Mouse (Mus musculus) adipocyte (in vitro differentiated cells): ENCODE data around the gene St3gal2.
"Not testable (repeated sequence)": the region's sequence is repeated elsewhere in the genome, so short reads cannot be mapped to it uniquely, and the experiment has no call there.

ENCODE experiments used
- DNase-seq: peaks from one replicate; pipeline ENCODE4 v3.0.0-alpha.2; 2016; ENCODE audit warnings: low spot score

The St3gal2 gene

DNA sequence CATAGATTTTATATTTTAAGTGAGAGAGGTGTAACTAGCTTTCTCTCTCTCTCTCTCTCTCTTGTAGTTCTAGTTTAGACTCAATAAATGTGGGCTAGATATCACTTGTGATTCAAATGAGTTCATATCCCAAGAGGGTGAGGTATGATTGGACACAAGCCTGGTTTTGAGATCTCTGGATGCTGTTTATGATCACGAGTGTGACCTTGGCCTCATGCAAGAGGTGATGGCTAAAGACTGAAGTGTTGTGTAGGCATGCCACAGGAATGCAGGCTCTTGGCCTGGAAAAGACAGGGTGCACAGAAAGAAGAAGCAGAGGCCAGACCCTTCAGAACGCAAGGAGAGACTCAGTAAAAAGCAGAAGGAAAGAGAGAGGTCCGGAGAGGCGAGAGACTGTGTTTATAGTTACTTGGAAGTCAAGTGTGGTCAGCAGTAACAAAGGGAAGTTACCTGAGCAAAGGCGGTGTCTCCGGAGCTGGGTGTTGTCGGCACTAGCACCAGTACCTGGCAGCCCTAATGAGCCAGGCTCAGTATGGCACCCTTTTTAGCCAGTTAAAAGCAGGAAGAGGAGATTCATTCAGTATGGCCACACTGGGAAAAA lies 24.7 kb downstream of the St3gal2 start:
- peak; percentile 42 for DNase-seq

DNA sequence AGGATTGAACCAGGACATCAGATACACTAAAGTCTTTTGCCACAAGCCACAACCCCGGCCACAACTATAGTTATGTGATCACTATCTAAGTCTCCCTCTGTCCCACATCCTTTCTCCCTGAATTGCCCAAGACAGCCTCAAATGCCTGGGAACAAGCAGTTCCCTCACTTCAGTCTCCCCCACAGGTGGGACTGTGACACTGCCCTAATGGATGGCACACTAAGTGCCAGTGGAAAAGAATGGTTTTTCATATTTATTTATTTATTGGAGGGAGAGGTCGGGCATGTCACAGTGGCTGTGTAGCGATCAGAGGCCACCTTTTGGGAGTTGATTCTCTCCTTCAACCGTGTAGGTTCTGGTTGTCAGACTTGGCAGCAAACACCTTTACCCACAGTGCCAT lies 26.0 kb downstream of the St3gal2 start:
- DNase-seq, result peak; percentile 56

DNA sequence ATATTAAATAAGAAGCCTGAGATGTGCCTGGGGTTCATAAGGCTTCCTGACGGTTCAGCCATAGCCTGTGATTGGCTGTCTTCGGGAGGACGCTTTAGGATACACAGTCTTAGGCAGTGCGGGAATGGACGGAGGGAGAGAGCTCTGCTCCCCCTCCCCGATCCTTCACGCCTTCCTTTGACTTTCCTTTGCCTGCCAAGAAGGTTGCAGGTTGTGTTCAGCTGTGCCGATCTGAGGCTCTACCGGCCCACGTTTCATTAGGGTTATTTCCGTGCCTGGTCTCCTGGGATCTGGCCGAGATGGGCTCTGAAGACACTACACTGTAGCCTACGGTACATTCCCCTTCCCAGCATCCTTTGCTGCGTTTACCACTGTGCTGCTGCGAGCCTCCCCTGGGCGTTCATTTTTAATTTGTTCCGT lies 30.4 kb downstream of the St3gal2 start:
- no peak for DNase-seq

DNA sequence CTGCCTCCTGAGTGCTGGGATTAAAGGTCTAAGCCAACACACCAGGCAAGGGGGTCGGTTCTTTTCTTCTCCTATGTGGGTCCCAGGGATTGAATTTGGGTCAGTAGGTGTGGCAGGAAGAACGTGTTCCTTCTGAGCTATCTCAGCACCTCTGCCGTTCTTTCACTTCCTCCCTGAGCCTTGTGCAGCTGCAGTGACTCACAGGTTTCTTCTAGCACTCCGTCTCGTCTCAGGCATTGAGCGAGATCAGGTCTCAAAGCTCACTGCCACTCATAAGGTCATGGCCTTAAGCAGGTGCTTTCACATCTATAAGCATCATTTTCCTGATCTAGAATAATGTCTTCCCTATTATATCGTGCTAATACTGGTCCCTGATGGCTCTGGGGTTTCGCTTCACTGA lies 35.1 kb downstream of the St3gal2 start:
- DNase-seq, result no peak

DNA sequence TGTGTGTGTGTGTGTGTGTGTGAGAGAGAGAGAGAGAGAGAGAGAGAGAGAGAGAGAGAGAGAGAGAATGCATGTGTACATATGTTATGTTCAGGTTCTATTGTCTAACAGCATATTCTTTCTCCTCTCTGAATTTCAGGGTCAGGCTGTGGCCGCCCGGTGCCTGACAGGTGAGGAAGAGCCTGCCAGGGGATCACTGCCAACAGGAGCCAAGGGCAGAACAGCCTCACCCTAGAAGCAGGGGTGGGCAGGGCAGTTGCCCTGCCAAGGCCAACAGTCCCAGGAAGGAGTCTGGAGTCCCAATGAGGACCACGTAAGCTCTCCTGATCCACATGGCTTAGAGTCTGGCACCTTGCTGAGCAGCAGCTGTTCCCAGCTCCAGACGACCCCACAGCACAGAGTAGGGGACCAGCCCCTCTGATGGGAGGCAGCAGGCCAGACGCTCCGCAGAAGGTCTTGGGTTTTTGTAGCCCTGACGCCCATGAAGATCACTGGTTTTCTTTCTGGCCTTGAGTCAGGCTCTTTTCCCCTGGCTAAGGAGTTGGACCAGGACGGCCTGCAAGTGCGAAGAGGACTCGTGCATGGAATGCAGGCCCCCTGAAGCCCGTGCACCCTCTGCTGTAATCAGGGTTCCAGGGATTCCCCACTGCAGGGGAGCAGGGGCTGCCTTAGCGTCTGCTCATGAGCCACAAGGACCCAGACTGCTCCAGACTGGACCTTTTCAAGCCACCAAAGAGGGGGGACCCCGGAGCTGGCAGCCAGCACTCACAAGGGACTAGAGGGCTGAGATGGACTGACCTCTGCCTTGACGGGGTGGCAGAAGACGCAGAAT lies 37.1 kb downstream of the St3gal2 start:
- DNase-seq, result no peak

DNA sequence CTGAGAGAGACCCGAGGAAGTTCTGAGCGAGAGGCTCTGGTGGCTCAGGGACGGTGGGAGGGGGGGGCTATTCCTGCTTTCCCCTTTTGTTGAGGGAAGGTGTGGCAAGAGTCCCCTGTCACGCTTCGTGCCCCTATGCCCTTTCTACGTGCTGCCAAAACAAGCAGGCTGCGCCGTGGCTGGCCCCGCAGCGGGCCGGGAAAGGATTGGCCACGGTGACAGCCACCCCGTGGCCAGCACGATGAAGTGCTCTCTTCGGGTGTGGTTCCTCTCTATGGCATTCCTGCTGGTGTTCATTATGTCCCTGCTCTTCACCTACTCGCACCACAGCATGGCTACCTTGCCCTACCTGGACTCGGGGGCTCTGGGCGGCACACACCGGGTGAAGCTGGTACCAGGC lies 37.7 kb downstream of the St3gal2 start:
- no peak for DNase-seq

DNA sequence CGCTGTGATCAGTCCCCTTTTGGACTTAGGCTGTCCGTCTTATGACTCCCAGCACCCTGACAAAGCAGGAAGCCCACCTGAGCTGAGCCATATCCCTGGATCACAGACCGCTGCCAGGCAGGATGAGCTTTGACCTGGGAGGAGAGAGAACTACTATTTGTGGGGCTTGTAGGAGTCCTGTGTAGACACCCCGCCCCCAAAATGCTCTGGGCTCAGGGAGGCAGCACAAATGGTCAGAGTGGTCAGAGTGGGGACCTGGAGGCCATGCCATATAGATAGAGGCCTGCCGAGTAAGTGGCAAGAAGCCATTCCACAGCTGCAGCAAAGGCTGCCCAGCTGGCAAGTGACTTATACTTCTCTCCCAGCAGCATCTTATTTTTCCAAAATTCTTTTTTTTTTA lies 38.4 kb downstream of the St3gal2 start:
- no peak for DNase-seq

DNA sequence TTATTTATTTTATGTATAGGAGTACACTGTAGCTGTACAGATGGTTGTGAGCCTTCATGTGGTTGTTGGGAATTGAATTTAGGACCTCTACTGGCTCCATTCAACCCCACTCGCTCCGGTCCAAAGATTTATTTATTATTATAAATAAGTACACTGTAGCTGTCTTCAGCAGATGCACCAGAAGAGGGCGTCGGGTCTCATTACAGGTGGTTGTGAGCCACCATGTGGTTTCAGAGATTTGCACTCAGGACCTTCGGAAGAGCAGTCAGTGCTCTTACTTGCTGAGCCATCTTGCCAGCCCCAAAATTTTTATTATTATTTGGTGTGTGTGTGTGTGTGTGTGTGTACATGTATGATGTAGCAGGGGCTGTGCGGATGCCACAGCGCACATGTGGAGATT lies 38.8 kb downstream of the St3gal2 start:
- DNase-seq, result not testable (repeated sequence)

DNA sequence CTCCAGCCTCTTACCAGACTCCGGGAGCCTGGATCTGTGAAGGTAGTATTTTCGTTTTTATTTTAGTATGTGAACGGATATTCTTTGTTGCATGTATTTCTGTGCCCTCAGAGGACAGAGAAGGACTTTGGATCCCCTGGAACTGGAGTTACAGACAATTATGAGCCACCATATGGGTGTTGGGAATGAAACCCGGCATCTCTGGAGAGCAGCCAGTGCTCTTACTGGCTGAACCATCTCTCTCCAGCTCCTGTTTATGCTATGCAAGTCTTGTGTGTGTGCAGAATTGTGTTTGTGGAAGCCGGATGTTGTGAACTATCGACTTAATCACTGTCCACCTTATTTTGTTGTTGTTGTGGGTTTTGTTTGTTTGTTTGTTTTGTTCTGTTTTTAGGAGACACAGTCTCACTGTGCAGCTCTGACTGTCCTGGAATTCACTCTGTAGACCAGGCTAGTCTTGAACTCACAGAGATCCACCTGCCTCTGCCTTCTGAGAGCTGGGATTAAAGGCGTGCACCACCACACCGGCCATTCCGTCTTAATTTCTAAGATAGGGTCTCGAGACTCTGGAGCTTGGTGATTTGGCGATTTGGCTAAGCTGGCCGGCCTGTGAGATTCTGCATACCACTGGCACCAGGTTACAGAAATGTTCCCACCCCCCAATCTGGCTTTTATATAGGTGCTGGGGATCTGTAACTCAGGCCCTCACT lies 39.5 kb downstream of the St3gal2 start:
- no peak for DNase-seq

DNA sequence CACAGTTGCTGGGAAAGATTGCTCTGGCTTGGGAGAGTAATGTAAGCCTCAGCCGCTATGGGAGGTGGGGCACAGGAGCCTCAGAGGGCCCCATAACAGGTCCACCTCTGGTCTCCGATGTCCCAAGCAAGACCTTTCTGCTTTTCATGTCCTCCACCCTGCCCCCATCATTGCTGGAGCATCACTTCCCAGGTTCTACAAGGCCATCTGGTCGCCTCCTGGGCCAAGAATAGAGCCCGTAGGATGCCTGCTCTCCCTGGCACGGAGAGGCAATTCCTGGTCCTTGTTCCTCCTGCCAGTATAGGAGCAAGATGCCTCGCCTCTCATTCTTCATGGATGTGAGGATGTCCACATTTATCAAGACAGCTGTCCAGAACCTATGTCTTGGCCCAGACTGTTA lies 40.2 kb downstream of the St3gal2 start:
- no peak for DNase-seq

DNA sequence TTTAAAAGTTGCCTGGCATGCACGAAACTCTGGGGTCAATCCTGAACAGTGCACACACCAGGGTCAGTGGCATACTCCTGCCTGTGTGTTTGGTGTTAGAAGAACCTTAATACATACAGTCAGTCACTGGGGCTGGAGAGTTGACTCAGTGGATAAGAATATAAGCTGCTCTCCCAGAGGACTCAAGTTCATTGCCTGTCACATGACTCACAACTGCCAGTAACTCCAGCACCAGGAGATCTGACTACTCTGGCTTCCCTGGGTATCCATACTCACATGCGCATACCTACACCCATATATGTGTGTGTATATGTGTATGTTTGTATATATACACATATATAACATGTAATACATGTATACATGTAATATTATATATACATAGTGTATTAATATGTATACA lies 43.3 kb downstream of the St3gal2 start:
- DNase-seq, result no peak

DNA sequence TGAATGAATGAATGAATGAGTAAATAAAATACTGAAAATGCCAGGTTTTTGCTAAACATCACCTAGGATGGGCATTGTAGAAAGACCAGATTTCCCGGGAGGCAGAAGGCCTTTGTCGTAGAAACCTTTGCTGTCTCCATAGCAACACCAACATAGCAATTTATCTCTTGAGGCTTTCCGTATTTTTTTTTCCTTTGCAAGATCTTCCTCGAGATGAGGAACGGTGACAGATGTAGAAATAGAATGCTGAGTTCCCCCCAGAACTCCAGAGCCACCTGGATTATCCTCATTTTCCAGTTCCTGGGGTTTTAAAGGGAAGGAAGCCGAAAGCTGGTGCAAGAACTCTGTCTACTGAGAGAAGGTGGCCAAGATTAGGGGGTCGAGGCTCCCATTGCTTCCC lies 44.9 kb downstream of the St3gal2 start:
- DNase-seq, result no peak

DNA sequence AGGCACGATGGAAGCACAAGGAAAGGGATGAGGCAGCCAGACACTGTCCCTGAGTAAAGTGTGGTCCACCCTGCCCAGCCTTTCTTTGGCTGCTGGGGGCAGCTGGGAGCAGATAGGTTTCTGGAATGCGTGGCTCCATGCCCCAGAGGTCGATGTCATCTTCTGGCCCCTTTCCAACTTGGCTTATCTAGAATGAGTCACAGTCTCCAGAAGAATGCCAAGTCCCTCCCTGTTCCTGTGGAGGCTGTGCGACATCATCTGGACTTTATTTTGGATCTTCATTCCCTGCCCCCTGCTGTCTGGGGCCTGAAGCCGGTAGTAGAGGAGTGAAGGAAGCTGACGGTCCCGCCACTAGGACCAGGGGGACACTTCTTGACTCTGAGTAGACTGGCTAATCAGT lies 45.9 kb downstream of the St3gal2 start:
- peak; percentile 93 for DNase-seq

DNA sequence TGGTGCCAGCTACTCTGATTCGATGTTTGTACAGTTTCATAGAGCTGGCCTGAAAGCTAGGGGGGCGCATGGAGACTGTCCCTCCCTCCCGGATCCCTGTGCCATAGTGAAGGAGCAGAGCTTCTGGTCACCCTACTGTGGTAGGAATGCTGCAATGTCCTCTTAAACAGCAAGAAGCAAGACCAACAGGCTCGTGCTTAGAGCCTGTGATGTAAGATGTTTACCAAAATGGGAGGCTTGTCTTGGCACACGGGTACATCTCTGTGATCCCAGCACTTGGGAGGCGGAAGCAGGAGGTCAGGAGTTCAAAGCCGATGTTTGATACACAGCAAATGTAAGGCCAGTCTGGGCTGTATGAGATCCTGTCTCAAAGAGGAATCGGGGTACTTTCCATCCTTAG lies 46.9 kb downstream of the St3gal2 start:
- peak; percentile 58 for DNase-seq

DNA sequence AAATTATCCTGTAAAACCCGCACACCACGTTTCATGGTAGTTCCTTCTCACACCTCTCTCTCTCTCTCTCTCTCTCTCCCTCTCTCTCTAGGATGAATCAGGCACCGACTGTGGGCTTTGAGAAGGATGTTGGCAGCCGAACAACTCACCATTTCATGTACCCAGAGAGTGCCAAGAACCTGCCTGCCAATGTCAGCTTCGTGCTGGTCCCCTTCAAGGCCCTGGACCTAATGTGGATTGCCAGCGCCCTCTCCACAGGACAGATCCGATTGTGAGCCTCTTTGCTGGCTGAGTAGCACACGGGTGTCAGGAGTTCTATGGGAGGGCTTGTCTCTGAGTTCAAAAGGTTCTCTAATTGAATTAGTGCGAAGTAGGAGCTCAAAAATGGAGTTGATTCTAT lies 47.6 kb downstream of the St3gal2 start:
- DNase-seq, result no peak

DNA sequence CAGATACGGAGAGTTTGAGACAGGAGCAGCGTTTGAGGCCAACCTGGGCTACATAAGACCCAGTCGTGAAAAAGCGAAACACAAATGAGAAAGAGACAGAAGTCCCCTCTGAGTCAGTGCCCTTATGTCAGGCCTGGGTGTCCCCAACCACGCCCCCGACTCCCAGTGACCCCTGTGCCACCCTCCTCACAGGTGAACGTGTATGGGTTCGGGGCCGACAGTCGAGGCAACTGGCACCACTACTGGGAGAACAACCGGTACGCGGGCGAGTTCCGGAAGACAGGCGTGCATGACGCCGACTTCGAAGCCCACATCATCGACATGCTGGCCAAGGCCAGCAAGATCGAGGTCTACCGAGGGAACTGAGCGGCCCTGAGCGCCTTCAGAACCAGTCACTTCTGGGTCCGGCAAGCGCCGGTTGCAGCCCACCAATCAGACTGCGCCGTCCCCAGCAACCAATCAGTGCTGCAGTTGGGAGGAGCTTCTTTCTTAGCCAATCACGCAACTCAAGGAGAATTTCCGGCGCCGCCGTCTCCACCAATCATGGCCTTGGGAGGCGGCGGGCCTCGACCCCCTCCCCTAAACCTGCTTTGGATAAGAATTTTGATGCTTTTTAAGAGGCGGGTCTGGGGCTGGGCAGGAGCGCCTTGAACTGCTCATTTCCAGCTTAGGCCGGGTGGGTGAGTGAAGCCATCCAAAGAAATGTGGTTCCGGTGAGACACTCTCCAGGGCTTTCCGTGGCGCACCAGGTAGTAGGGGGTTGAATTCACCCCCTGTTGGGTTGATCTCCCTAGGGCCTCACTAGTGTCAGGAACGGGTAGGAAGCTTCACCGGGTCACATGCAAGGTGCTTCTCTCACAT lies 50.4 kb downstream of the St3gal2 start:
- DNase-seq, result no peak

DNA sequence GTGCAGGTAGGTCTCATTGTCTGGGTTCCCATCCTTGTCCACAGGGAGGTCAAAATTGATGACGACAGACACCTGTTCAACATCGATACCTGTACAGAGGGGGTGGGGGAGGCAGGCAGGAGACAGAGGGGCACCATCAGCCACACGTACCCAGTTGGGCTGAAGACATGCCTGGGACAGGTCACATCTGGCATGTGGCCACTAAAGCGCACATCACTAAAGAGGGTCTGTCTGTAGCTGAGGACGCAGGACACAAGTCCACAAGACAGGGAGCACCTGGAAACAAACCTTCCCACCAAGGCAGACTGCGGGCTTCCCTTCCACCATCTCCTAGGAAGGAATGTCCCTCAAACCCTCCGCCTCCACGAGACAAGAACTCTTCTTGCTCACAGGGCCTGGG lies 56.8 kb downstream of the St3gal2 start:
- not testable (repeated sequence) for DNase-seq

DNA sequence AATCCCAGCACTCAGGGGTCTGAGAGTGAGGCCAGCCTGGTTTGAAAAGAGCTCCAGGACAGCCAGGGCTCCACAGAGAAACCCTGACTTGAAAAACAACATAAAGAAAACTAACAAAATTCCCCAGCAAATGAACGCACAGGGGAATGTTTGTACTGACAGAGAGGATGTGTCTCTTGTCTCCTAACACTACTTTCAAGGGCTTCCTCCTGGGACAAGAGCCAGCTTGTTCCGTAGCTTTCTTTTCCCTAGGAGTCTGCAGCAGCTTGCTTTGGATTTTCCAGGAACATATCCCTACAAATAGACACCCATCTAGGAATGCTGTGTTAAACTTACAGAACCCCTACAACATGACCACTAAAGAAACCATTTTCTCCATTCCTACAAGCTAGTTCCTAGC lies 58.3 kb downstream of the St3gal2 start:
- not testable (repeated sequence) for DNase-seq

DNA sequence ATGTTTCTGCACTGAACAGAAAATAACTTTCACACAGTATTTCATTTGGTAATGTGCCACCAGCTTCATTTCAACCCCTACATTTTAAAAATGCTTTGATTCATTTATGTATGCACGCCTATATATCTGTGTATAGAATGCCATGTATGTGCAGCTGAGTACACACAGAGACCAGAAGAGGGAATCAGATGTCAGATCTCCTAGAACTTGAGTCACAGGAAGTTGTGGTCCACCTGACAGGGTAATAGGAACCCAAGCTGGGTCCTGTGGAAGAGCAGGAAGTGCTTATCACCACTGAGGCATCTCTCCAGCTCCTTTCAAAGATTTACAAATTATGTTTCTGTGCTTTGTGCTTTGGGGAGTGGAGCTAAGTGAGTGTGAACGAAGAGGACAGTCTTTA lies 61.6 kb downstream of the St3gal2 start:
- DNase-seq, result no peak

DNA sequence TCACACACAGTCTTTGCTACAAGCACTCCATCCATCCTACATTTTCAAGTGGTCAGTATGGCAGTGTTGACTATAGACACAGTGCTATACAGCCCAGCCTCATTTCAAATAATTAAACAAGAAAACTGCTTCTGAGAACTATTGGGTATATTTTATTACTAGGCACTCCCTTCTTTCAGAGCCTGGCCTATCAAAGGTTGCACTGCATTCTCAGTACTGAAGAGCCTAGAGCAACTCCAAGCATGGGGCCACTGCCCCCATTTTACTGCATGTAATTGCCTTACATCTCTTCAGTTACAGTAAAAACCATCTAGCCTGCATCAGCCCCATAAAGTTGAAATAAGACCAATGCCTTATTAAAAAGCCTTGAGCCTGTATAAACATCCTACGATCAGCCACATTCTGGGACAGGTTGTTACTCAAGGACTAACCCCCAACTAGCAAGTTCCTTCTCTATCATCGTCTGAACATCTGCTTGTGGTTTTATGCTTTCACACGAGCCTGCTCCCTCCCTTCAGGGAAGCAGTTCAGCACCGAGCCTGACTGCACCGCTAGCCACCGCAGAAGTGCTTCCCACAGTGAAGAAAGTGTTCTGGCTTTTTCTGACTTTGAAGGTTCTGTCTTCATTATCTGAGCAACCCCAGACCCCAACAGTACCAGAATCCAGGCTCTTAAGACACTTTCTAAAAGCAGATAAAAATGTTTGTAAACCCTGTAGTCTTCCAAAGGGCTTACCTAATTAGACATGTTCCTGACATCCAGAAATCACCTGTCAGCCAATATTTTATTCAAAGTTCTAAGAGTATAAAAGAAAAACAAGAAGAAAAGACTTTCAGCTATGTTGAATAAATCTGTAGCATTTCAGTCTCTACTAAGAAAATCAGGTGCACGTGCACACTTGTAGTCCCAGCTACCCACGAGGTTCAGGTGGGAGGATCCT lies 68.4 kb downstream of the St3gal2 start:
- DNase-seq, result no peak

DNA sequence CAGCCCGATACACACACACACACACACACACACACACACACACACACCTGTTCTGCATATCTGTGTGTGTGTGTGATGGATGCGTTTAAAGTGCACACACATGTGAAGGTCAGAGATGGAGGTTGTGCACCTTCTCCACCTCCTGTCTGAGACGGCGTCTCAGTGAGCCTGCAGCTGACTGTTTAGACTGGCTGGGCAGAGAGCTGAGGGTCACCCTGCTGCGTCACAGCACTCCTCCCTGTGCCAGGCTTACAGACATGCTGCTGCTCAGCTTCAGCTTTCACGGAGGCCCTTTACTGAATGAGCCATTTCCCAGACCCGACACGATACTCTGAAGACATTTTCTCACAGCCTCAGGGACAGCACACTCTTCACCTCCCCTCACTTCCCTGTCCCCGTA lies 70.3 kb downstream of the St3gal2 start:
- DNase-seq, result no peak
